Mouse (Mus musculus): Measurements from ENCODE around the gene B4galt1. TPM values are rescaled to one million over a fixed set of nuclear protein-coding genes. Genes with fewer than 3 reads are reported as not detected.

B4galt1 gene
- polyA plus RNA-seq, 1 experiment from 2014 or later, result 56.5 TPM

- Histone ChIP-seq H3K27ac (ENCODE audit: poor library complexity, severe bottlenecking) (no peak overlapping the region), H3K9me3 (replicated peaks) (no peaks in the 10 kb centered on the region), H3K9ac (no peak overlapping the region; the same call in 1 of the 2 replicates), H3K27me3 (replicated peaks) (no peaks in the 10 kb centered on the region), H3K4me3 (no peak overlapping the region), H3K36me3 (no peaks in the 10 kb centered on the region), H3K4me1 (replicated peaks) (peaks cover 11% of the 10 kb centered on the region), H3K4me2 (no peak overlapping the region)
- 51% methylated on average over 4 of the region's 4 CpGs for WGBS
- no peak for ATAC-seq (ENCODE audit: insufficient number of reproducible peaks, low FRiP score)
Measured at GRCm38 (mm10) chr4:40885883-40886282, 32.1 kb upstream of the B4galt1 start.

- no peak overlapping the region for H3K4me2 ChIP-seq
- H3K27ac ChIP-seq (ENCODE audit: poor library complexity, severe bottlenecking), result no peak overlapping the region
- no peak overlapping the region for H3K9ac ChIP-seq
- no peaks in the 10 kb centered on the region for H3K27me3 ChIP-seq (replicated peaks)
- WGBS, result 73% methylated on average over 2 of the region's 2 CpGs
- no peaks in the 10 kb centered on the region for H3K36me3 ChIP-seq
- no peak for ATAC-seq (ENCODE audit: insufficient number of reproducible peaks, low FRiP score)
- H3K9me3 ChIP-seq (replicated peaks), result no peaks in the 10 kb centered on the region
- no peak overlapping the region for H3K4me3 ChIP-seq
- H3K4me1 ChIP-seq (replicated peaks), result peaks cover 11% of the 10 kb centered on the region
Measured at GRCm38 (mm10) chr4:40885166-40885525, 31.3 kb upstream of the B4galt1 start.

GRCm38 (mm10) chr4:40884282-40885165, 30.7 kb upstream of the B4galt1 start:
- no peaks in the 10 kb centered on the region for H3K36me3 ChIP-seq
- H3K4me2 ChIP-seq, result no peak overlapping the region
- H3K9ac ChIP-seq, result no peak overlapping the region
- H3K27me3 ChIP-seq (replicated peaks), result no peaks in the 10 kb centered on the region
- H3K4me3 ChIP-seq, result no peak overlapping the region
- ATAC-seq (ENCODE audit: insufficient number of reproducible peaks, low FRiP score), result no peak
- H3K27ac ChIP-seq (ENCODE audit: poor library complexity, severe bottlenecking), result no peak overlapping the region
- 82% methylated on average over 12 of the region's 12 CpGs for WGBS
- peaks cover 6% of the 10 kb centered on the region for H3K4me1 ChIP-seq (replicated peaks)
- no peaks in the 10 kb centered on the region for H3K9me3 ChIP-seq (replicated peaks)

GRCm38 (mm10) chr4:40883200-40883599, 29.4 kb upstream of the B4galt1 start:
- H3K9me3 ChIP-seq (replicated peaks), result no peaks in the 10 kb centered on the region
- no peaks in the 10 kb centered on the region for H3K36me3 ChIP-seq
- 86% methylated on average over 10 of the region's 10 CpGs for WGBS
- no peak overlapping the region for H3K4me2 ChIP-seq
- H3K27ac ChIP-seq (ENCODE audit: poor library complexity, severe bottlenecking), result no peak overlapping the region
- ATAC-seq (ENCODE audit: insufficient number of reproducible peaks, low FRiP score), result no peak
- H3K27me3 ChIP-seq (replicated peaks), result no peaks in the 10 kb centered on the region
- no peaks in the 10 kb centered on the region; the same call in 1 of the 2 replicates for H3K4me1 ChIP-seq (replicated peaks)
- no peak overlapping the region for H3K4me3 ChIP-seq
- no peak overlapping the region for H3K9ac ChIP-seq

- no peak for ATAC-seq (ENCODE audit: insufficient number of reproducible peaks, low FRiP score)
- Histone ChIP-seq H3K27ac (ENCODE audit: poor library complexity, severe bottlenecking) (peak overlapping the region; percentile 79), H3K9ac (no peak overlapping the region), H3K27me3 (replicated peaks) (no peaks in the 10 kb centered on the region), H3K9me3 (replicated peaks) (no peaks in the 10 kb centered on the region), H3K36me3 (no peaks in the 10 kb centered on the region), H3K4me2 (peak overlapping the region; percentile 51), H3K4me1 (replicated peaks) (peaks cover 51% of the 10 kb centered on the region), H3K4me3 (no peak overlapping the region)
- 56% methylated on average over 5 of the region's 5 CpGs for WGBS
Measured at GRCm38 (mm10) chr4:40877528-40877927, 23.7 kb upstream of the B4galt1 start.

GRCm38 (mm10) chr4:40876814-40877371, 23.1 kb upstream of the B4galt1 start:
- Histone ChIP-seq H3K4me1 (replicated peaks) (peaks cover 51% of the 10 kb centered on the region), H3K27me3 (replicated peaks) (no peaks in the 10 kb centered on the region), H3K27ac (ENCODE audit: poor library complexity, severe bottlenecking) (peak overlapping the region; percentile 79), H3K36me3 (no peaks in the 10 kb centered on the region), H3K9ac (0 out of 2 replicates have a peak overlapping the region, but pooled peaks have one; percentile 14), H3K9me3 (replicated peaks) (no peaks in the 10 kb centered on the region), H3K4me3 (0 out of 2 replicates have a peak overlapping the region, but pooled peaks have one; percentile 5), H3K4me2 (peak overlapping the region; percentile 51)
- ATAC-seq (ENCODE audit: insufficient number of reproducible peaks, low FRiP score), result peak; percentile 64
- 19% methylated on average over 12 of the region's 12 CpGs for WGBS

- H3K27ac ChIP-seq (ENCODE audit: poor library complexity, severe bottlenecking), result no peak overlapping the region
- no peaks in the 10 kb centered on the region for H3K27me3 ChIP-seq (replicated peaks)
- H3K9me3 ChIP-seq (replicated peaks), result no peaks in the 10 kb centered on the region
- no peak overlapping the region for H3K9ac ChIP-seq
- no peaks in the 10 kb centered on the region for H3K36me3 ChIP-seq
- no peak overlapping the region for H3K4me3 ChIP-seq
- no peak overlapping the region for H3K4me2 ChIP-seq
- 95% methylated on average over 20 of the region's 20 CpGs for WGBS
- H3K4me1 ChIP-seq (replicated peaks), result peaks cover 51% of the 10 kb centered on the region
- ATAC-seq (ENCODE audit: insufficient number of reproducible peaks, low FRiP score), result no peak
Measured at GRCm38 (mm10) chr4:40875842-40876241, 22.0 kb upstream of the B4galt1 start.

GRCm38 (mm10) chr4:40874794-40875552, 21.2 kb upstream of the B4galt1 start:
- Histone ChIP-seq H3K4me3 (no peak overlapping the region), H3K4me1 (replicated peaks) (peaks cover 51% of the 10 kb centered on the region), H3K9ac (0 out of 2 replicates have a peak overlapping the region, but pooled peaks have one; percentile 38), H3K27me3 (replicated peaks) (no peaks in the 10 kb centered on the region), H3K36me3 (no peaks in the 10 kb centered on the region), H3K4me2 (no peak overlapping the region), H3K9me3 (replicated peaks) (no peaks in the 10 kb centered on the region), H3K27ac (ENCODE audit: poor library complexity, severe bottlenecking) (no peak overlapping the region)
- 73% methylated on average over 5 of the region's 5 CpGs for WGBS
- no peak for ATAC-seq (ENCODE audit: insufficient number of reproducible peaks, low FRiP score)

- H3K4me1 ChIP-seq (replicated peaks), result peaks cover 51% of the 10 kb centered on the region
- no peak overlapping the region for H3K4me2 ChIP-seq
- no peak overlapping the region for H3K4me3 ChIP-seq
- H3K9ac ChIP-seq, result peak overlapping the region; percentile 38; the same call in 1 of the 2 replicates
- H3K9me3 ChIP-seq (replicated peaks), result no peaks in the 10 kb centered on the region
- peak overlapping the region; percentile 62; the same call in 1 of the 2 replicates for H3K27ac ChIP-seq (ENCODE audit: poor library complexity, severe bottlenecking)
- no peaks in the 10 kb centered on the region for H3K36me3 ChIP-seq
- no peaks in the 10 kb centered on the region for H3K27me3 ChIP-seq (replicated peaks)
- no peak for ATAC-seq (ENCODE audit: insufficient number of reproducible peaks, low FRiP score)
- WGBS, result 34% methylated on average over 6 of the region's 6 CpGs
Measured at GRCm38 (mm10) chr4:40874151-40874600, 20.4 kb upstream of the B4galt1 start.

- Histone ChIP-seq H3K9me3 (replicated peaks) (no peaks in the 10 kb centered on the region), H3K4me1 (replicated peaks) (peaks cover 51% of the 10 kb centered on the region), H3K4me2 (no peak overlapping the region), H3K27me3 (replicated peaks) (no peaks in the 10 kb centered on the region), H3K27ac (ENCODE audit: poor library complexity, severe bottlenecking) (peak overlapping the region; percentile 62), H3K9ac (no peak overlapping the region), H3K4me3 (no peak overlapping the region), H3K36me3 (no peaks in the 10 kb centered on the region)
- WGBS, result 32% methylated on average over 2 of the region's 2 CpGs
- peak; percentile 31; the same call in 1 of the 2 replicates for ATAC-seq (ENCODE audit: insufficient number of reproducible peaks, low FRiP score)
Measured at GRCm38 (mm10) chr4:40873320-40873719, 19.5 kb upstream of the B4galt1 start.

GRCm38 (mm10) chr4:40872129-40872528, 18.3 kb upstream of the B4galt1 start:
- Histone ChIP-seq H3K36me3 (no peaks in the 10 kb centered on the region), H3K4me1 (replicated peaks) (peaks cover 41% of the 10 kb centered on the region), H3K9me3 (replicated peaks) (no peaks in the 10 kb centered on the region), H3K4me2 (no peak overlapping the region), H3K27ac (ENCODE audit: poor library complexity, severe bottlenecking) (no peak overlapping the region), H3K4me3 (no peak overlapping the region), H3K9ac (no peak overlapping the region), H3K27me3 (replicated peaks) (no peaks in the 10 kb centered on the region)
- 88% methylated on average over 3 of the region's 3 CpGs for WGBS
- no peak for ATAC-seq (ENCODE audit: insufficient number of reproducible peaks, low FRiP score)
